Mouse (Mus musculus) adrenal gland, adult 8-10 months (tissue): ENCODE results near the gene Neil3. TPM values are rescaled to one million over a fixed set of nuclear protein-coding genes. Genes with fewer than 3 reads are reported as not detected.

Experiments
- total RNA-seq, 4 experiments: library from RNA; stranded (reverse); gene quantifications; 2 replicates each; pipeline ENCODE4 v1.2.4; 2022

Neil3 gene
- total RNA-seq, 4 experiments from 2014 or later: 0.26 to 2.3 (median 0.48) TPM

Other genes with a start within 250 kb of the Neil3 start
- gene Aga, start 127.3 kb downstream of the Neil3 start, total RNA-seq: 10 to 100 TPM; 30.5 to 34.7 (median 33.1) TPM